23 mouse cellular contexts compared by ENCODE assay signal in the genomic region with DNA sequence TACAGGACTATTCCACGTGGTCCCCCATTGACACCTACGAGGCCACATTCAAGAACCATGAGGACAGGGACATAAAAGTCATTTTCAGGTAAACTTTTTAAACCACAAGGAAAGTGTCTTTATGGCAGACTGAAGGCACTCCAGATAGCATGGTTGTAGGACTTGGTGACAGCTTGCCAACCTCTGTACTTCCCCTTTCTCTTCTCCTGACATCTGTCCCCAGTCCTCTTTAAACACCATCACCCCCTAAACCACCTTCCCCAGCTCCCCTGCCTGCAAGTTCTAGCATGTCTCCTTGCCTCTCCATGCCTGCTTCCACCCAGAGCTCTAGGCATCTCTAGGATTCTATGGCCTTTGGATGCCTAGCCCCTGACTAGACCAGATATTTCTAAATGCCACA. TPM values are rescaled to one million over a fixed set of nuclear protein-coding genes. Genes with fewer than 3 reads are reported as not detected.
"Had no signal": no experiment of that assay in that cellular context is flagged by ENCODE, and none has a peak within 500 bp of the region (broad histone marks: within the 10 kb centered on the region; RNA-seq: fewer than 3 reads in every experiment).

No protein-coding gene starts in this region.

- H3K4me2 ChIP-seq: limb, embryonic 12.5 days; limb, embryonic 15.5 days; liver, embryonic 11.5 days; lung, embryonic 14.5 days; midbrain, embryonic 11.5 days; neural tube, embryonic 12.5 days; stomach, embryonic 15.5 days had no signal

- H3K27me3 ChIP-seq: limb, embryonic 12.5 days; limb, embryonic 15.5 days; neural tube, embryonic 12.5 days; stomach, embryonic 15.5 days had no signal

- DNase-seq: kidney, adult 18-20 months; kidney, adult 9 months; kidney, postnatal 14 days; layer of hippocampus, adult 9-11 months; liver, postnatal 0 days; lung, embryonic 14.5 days; midbrain, embryonic 14.5 days; retina, postnatal 1 day; right cerebral cortex, postnatal 25 days; spleen, adult 18-20 months; thymus, postnatal 36 days had no signal

- ATAC-seq: liver, postnatal 0 days; lung, postnatal 0 days had no signal

- H3K27ac ChIP-seq: limb, embryonic 12.5 days; limb, embryonic 15.5 days; liver, embryonic 14.5 days; macrophage; neural tube, embryonic 12.5 days; stomach, embryonic 15.5 days had no signal

- H3K9ac ChIP-seq: limb, embryonic 12.5 days; limb, embryonic 15.5 days; liver, embryonic 14.5 days; liver, postnatal 0 days; lung, embryonic 14.5 days; neural tube, embryonic 12.5 days; stomach, embryonic 15.5 days had no signal

- H3K4me1 ChIP-seq: limb, embryonic 12.5 days; limb, embryonic 15.5 days; neural tube, embryonic 12.5 days; stomach, embryonic 15.5 days had no signal

- H3K4me3 ChIP-seq: layer of hippocampus, adult 2 months; limb, embryonic 12.5 days; limb, embryonic 15.5 days; megakaryocyte, embryonic 14.5 days; neural tube, embryonic 12.5 days; stomach, embryonic 15.5 days had no signal

- H3K9me3 ChIP-seq: limb, embryonic 12.5 days; limb, embryonic 15.5 days; megakaryocyte, embryonic 14.5 days; neural tube, embryonic 12.5 days; stomach, embryonic 15.5 days had no signal

- H3K36me3 ChIP-seq: limb, embryonic 12.5 days; limb, embryonic 15.5 days; neural tube, embryonic 12.5 days; stomach, embryonic 15.5 days had no signal

RNA-seq across cellular contexts. Expression of gene Il17rb, which starts 56.2 kb away (rescaled TPM):
- total RNA-seq: neutrophil, adult 5-6 weeks had no signal
- polyA plus RNA-seq: macrophage had no signal
